Mouse (Mus musculus) MEL (cell line): ENCODE measurements around the gene 9930021J03Rik. TPM values are rescaled to one million over a fixed set of nuclear protein-coding genes. Genes with fewer than 3 reads are reported as not detected.

Experiments
- DNase-seq: peaks from one replicate; pipeline ENCODE4 v3.0.0; 2011; ENCODE audit warnings: low read depth, low spot score
- H3K27ac ChIP-seq: 2 replicates; pipeline ENCODE4 v1.5.1; 2012; ENCODE audit warnings: low read depth, mild to moderate bottlenecking, control low read depth, low read length, moderate library complexity; ENCODE audit not compliant: control insufficient read depth
- H3K27me3 ChIP-seq, 2 experiments: fragments of 150-350 bp in 1 of 2; sonication (generic) in 1 of 2; 2 replicates each; pipeline ENCODE4 v1.6.1; 2012; ENCODE audit warnings: low read length in 2 of 2, mild to moderate bottlenecking in 2 of 2, improper control_type of control experiment in 1 of 2, moderate library complexity in 1 of 2; ENCODE audit not compliant: insufficient read depth in 2 of 2, control insufficient read depth in 1 of 2
- H3K36me3 ChIP-seq, 2 experiments: 2 replicates each; pipeline ENCODE4 v1.6.1; 2012 to 2014; ENCODE audit warnings: low read length in 2 of 2, improper control_type of control experiment in 1 of 2, inconsistent platforms in 1 of 2, mild to moderate bottlenecking in 1 of 2; ENCODE audit not compliant: insufficient read depth in 2 of 2, control insufficient read depth in 1 of 2
- H3K4me1 ChIP-seq, 2 experiments: fragments of 150-350 bp in 1 of 2; sonication (generic) in 1 of 2; 2 replicates each; pipeline ENCODE4 v1.6.1; 2012; ENCODE audit warnings: low read length in 2 of 2, improper control_type of control experiment in 1 of 2, mild to moderate bottlenecking in 1 of 2; ENCODE audit not compliant: insufficient read depth in 2 of 2, control insufficient read depth in 1 of 2
- H3K4me3 ChIP-seq, 2 experiments: fragments of 150-350 bp in 1 of 2; sonication (generic) in 1 of 2; 2 replicates each; pipeline ENCODE4 v1.5.1; 2012; ENCODE audit warnings: low read depth in 2 of 2, low read length in 2 of 2, mild to moderate bottlenecking in 2 of 2, moderate library complexity in 2 of 2, control low read depth in 1 of 2, improper control_type of control experiment in 1 of 2; ENCODE audit not compliant: control insufficient read depth in 1 of 2, insufficient read depth in 1 of 2
- H3K79me2 ChIP-seq: 2 replicates; pipeline ENCODE4 v1.6.1; 2012; ENCODE audit warnings: mild to moderate bottlenecking, low read length, moderate library complexity; ENCODE audit not compliant: control insufficient read depth, poor library complexity, insufficient read depth
- H3K9ac ChIP-seq: 2 replicates; pipeline ENCODE4 v1.6.1; 2012; ENCODE audit warnings: low read depth, mild to moderate bottlenecking, control low read depth, low read length, moderate library complexity; ENCODE audit not compliant: control insufficient read depth, poor library complexity, severe bottlenecking
- H3K9me3 ChIP-seq: fragments of 150-350 bp; sonication (generic); replicated peaks from 2 replicates; pipeline ENCODE4 v1.6.1; 2012; ENCODE audit warnings: mild to moderate bottlenecking, low read length, improper control_type of control experiment, moderate library complexity; ENCODE audit not compliant: insufficient read depth
- BHLHE40 ChIP-seq: IDR thresholded peaks from 2 replicates; pipeline ENCODE4 v1.6.1; 2012; ENCODE audit warnings: low read depth, mild to moderate bottlenecking, inconsistent platforms, low read length, improper control_type of control experiment, borderline replicate concordance
- EP300 ChIP-seq, 2 experiments: IDR thresholded peaks; 2 replicates each; pipeline ENCODE4 v1.6.1; 2011; ENCODE audit warnings: improper control_type of control experiment in 2 of 2, low read length in 2 of 2, low read depth in 1 of 2, mild to moderate bottlenecking in 1 of 2
- GATA1 ChIP-seq: IDR thresholded peaks from 2 replicates; pipeline ENCODE4 v1.6.1; 2011; ENCODE audit warnings: low read depth, low read length, improper control_type of control experiment
- KAT2A ChIP-seq: conservative IDR thresholded peaks from 2 replicates; pipeline ENCODE4 v1.6.1; 2012; ENCODE audit warnings: low read depth, low read length, improper control_type of control experiment, inconsistent platforms
- MAFK ChIP-seq: IDR thresholded peaks from 2 replicates; pipeline ENCODE4 v1.6.1; 2011; ENCODE audit warnings: low read depth, mild to moderate bottlenecking, low read length, improper control_type of control experiment, borderline replicate concordance
- MAX ChIP-seq: IDR thresholded peaks from 2 replicates; pipeline ENCODE4 v1.6.1; 2011; ENCODE audit warnings: low read length, improper control_type of control experiment
- MAZ ChIP-seq: IDR thresholded peaks from 2 replicates; pipeline ENCODE4 v1.6.1; 2012; ENCODE audit warnings: low read depth, mild to moderate bottlenecking, inconsistent platforms, low read length, improper control_type of control experiment
- MEF2A ChIP-seq: IDR thresholded peaks from 2 replicates; pipeline ENCODE4 v1.6.1; 2014; ENCODE audit warnings: low read depth, mild to moderate bottlenecking, inconsistent platforms, low read length, improper control_type of control experiment; ENCODE audit not compliant: poor library complexity, insufficient replicate concordance, severe bottlenecking; ENCODE audit errors: extremely low read depth
- MXI1 ChIP-seq: IDR thresholded peaks from 2 replicates; pipeline ENCODE4 v1.6.1; 2011; ENCODE audit warnings: mild to moderate bottlenecking, low read depth, low read length, improper control_type of control experiment
- NELFE ChIP-seq: IDR thresholded peaks from 2 replicates; pipeline ENCODE4 v1.6.1; 2011; ENCODE audit warnings: low read depth, low read length, improper control_type of control experiment
- RCOR1 ChIP-seq: IDR thresholded peaks from 2 replicates; pipeline ENCODE4 v1.6.1; 2012; ENCODE audit warnings: low read depth, mild to moderate bottlenecking, inconsistent platforms, low read length, improper control_type of control experiment
- SIN3A ChIP-seq: IDR thresholded peaks from 2 replicates; pipeline ENCODE4 v1.6.1; 2012; ENCODE audit warnings: low read length, improper control_type of control experiment, inconsistent platforms
- TCF12 ChIP-seq: IDR thresholded peaks from 2 replicates; pipeline ENCODE4 v1.6.1; 2014; ENCODE audit warnings: low read depth, mild to moderate bottlenecking, inconsistent platforms, low read length, improper control_type of control experiment, moderate library complexity
- UBTF ChIP-seq: IDR thresholded peaks from 2 replicates; pipeline ENCODE4 v1.6.1; 2012; ENCODE audit warnings: low read depth, mild to moderate bottlenecking, inconsistent platforms, low read length, improper control_type of control experiment, moderate library complexity, borderline replicate concordance; ENCODE audit not compliant: insufficient read depth
- USF1 ChIP-seq: IDR thresholded peaks from 2 replicates; pipeline ENCODE4 v1.6.1; 2014; ENCODE audit warnings: low read depth, mild to moderate bottlenecking, inconsistent platforms, low read length, improper control_type of control experiment, moderate library complexity
- ZKSCAN1 ChIP-seq: IDR thresholded peaks from 2 replicates; pipeline ENCODE4 v1.6.1; 2012; ENCODE audit warnings: low read depth, mild to moderate bottlenecking, inconsistent platforms, low read length, improper control_type of control experiment, moderate library complexity
- ZNF384 ChIP-seq: IDR thresholded peaks from 2 replicates; pipeline ENCODE4 v1.6.1; 2012; ENCODE audit warnings: low read depth, mild to moderate bottlenecking, inconsistent platforms, low read length, improper control_type of control experiment
- polyA plus RNA-seq, 2 experiments: library from polyadenylated mRNA; stranded (reverse) in 1 of 2; unstranded in 1 of 2; fragments of >175 nt in 1 of 2; fragments of >200 nt in 1 of 2; gene quantifications; 2 replicates each; pipeline versions ENCODE4 v1.2.1 to v1.2.4; 2012; ENCODE audit warnings: low replicate concordance in 2 of 2, low read depth in 1 of 2; ENCODE audit not compliant: insufficient read length in 2 of 2, insufficient read depth in 1 of 2, missing spikeins in 1 of 2
- total RNA-seq: library from RNA; depleted of rRNA; stranded (reverse); fragments of 300-350 nt; gene quantifications from 2 replicates; pipeline ENCODE4 v1.2.3, GENCODE M21; 2012

The 9930021J03Rik gene
- total and polyA plus RNA-seq, 3 experiments, result 19.9 to 216 (median 40.9) TPM

- TF ChIP-seq RCOR1 (0 out of 2 replicates have a peak, but pooled peaks have one; percentile 4), MXI1 (peak; percentile 39; the same call in 1 of the 2 replicates), NELFE (0 out of 2 replicates have a peak, but pooled peaks have one; percentile 19), KAT2A (no peak), UBTF (no peak), USF1 (peak; percentile 66; the same call in 1 of the 2 replicates), BHLHE40 (no peak), MAFK (no peak), ZNF384 (0 out of 2 replicates have a peak, but pooled peaks have one; percentile 23), MAX (0 out of 2 replicates have a peak, but pooled peaks have one; percentile 30)
- Histone ChIP-seq H3K4me1 (peaks cover 0 to 4% of the 10 kb centered on the region in 2 experiments; a peak in 2 of 4 replicates), H3K9ac (no peak within 1 kb of the TSS), H3K36me3 (peaks cover 0 to 10% of the 10 kb centered on the region in 2 experiments; a peak in 2 of 4 replicates), H3K27me3 (no peaks in the 10 kb centered on the region), H3K9me3 (no peaks in the 10 kb centered on the region), H3K4me3 (no peak within 1 kb of the TSS), H3K27ac (peak within 1 kb of the TSS; percentile 19), H3K79me2 (no peaks in the 10 kb centered on the region)
- DNase-seq, result peak; percentile 71
These were observed 108.4 kb downstream of the 9930021J03Rik start, which contains the start of gene Mlana for GRCm38 (mm10) chr19:29697245-29697874. Gene Mlana (plus strand): TSS chr19:29697824.

- H3K79me2 ChIP-seq, result no peaks in the 10 kb centered on the region
- TF ChIP-seq MAZ (peak; percentile 87; the same call in 1 of the 2 replicates), EP300 (IDR thresholded peaks at IDR 0.05; ENCODE audit: low read depth in 1 of 2, low read length in 2 of 2) (peak; percentile 16 to 65; a peak in 3 of 4 replicates), NELFE (no peak), ZKSCAN1 (no peak), GATA1 (peak; percentile 79; the same call in 1 of the 2 replicates), SIN3A (no peak; the same call in 1 of the 2 replicates), MEF2A (no peak), MAX (no peak), TCF12 (peak; percentile 65; the same call in 1 of the 2 replicates)
- H3K9ac ChIP-seq, result no peak overlapping the region
These were observed 108.9 kb downstream of the 9930021J03Rik start for GRCm38 (mm10) chr19:29696840-29697239.

More at GRCm38 (mm10) chr19:29696840-29697239, 108.9 kb downstream of the 9930021J03Rik start:
- H3K27me3 ChIP-seq, result no peaks in the 10 kb centered on the region
- peaks cover 0 to 4% of the 10 kb centered on the region in 2 experiments; a peak in 2 of 4 replicates for H3K4me1 ChIP-seq
- DNase-seq, result no peak
- peaks cover 0 to 10% of the 10 kb centered on the region in 2 experiments; a peak in 2 of 4 replicates for H3K36me3 ChIP-seq
- H3K9me3 ChIP-seq, result no peaks in the 10 kb centered on the region
- H3K4me3 ChIP-seq, result no peak overlapping the region
- peak overlapping the region; percentile 19 for H3K27ac ChIP-seq
